Mouse (Mus musculus): ENCODE measurements at regions not wholly inside any gene's neighbourhood (a gene's known extent, or its start where the extent isn't known, plus 50 kb on each side); places are given as distances from the start of the nearest gene placed in this dataset.

GRCm38 (mm10) chr12:117406832-117407231 lies 109.4 kb upstream of the Rapgef5 start:
- Histone ChIP-seq H3K4me1 (replicated peaks; ENCODE audit: control insufficient read depth in 2 of 2, insufficient read depth in 2 of 2, low read length in 1 of 2) (no peaks in the 10 kb centered on the region), H3K4me3 (ENCODE audit: insufficient read depth in 1 of 2, low read depth in 2 of 2, low read length in 2 of 2) (no peak overlapping the region), H3K27me3 (ENCODE audit: control insufficient read depth, insufficient read depth, low read length) (no peaks in the 10 kb centered on the region), H3K4me2 (ENCODE audit: low read depth) (no peak overlapping the region), H3K9me3 (ENCODE audit: control insufficient read depth, low read length) (no peaks in the 10 kb centered on the region), H3K27ac (no peak overlapping the region), H3K36me3 (replicated peaks; ENCODE audit: control insufficient read depth, insufficient read depth, low read depth) (no peaks in the 10 kb centered on the region), H3K9ac (replicated peaks) (no peak overlapping the region)
- ATAC-seq (ENCODE audit: insufficient read depth) (no peak), DNase-seq (ENCODE audit: low read depth in 3 of 3, low spot score in 3 of 3) (no peak)
- TF ChIP-seq EP300 (IDR thresholded peaks at IDR 0.05; ENCODE audit: low read depth) (no peak), CTCF (IDR thresholded peaks at IDR 0.05; ENCODE audit: low read depth) (no peak)
- 53% methylated on average over 9 of the region's 9 CpGs for WGBS (ENCODE audit: insufficient replicate concordance)

DNA sequence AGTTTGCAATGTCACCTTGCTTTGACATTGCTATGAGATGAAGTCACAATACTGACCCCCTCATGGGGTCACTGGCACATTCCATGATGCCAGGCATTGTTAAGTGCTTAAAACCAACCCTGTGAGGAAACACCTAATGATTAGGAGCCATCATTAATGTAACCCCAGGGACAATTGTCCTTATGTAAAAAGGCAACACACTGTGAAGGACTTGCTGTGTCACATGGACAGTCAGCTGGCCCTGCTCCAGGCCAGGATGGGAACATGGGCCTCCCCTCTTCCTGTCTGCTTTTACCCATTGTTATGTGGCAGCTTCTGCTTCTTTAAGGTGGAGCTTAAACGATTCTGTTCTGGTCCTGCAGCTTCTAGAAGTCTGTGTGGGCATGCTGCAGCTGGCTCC lies 105.7 kb upstream of the Rapgef5 start:
- Histone ChIP-seq H3K27ac (no peak overlapping the region), H3K9ac (replicated peaks) (no peak overlapping the region), H3K36me3 (replicated peaks; ENCODE audit: control insufficient read depth, insufficient read depth, low read depth) (no peaks in the 10 kb centered on the region), H3K9me3 (ENCODE audit: control insufficient read depth, low read length) (no peaks in the 10 kb centered on the region), H3K4me2 (ENCODE audit: low read depth) (no peak overlapping the region), H3K27me3 (ENCODE audit: control insufficient read depth, insufficient read depth, low read length) (no peaks in the 10 kb centered on the region), H3K4me1 (replicated peaks; ENCODE audit: control insufficient read depth in 2 of 2, insufficient read depth in 2 of 2, low read length in 1 of 2) (no peaks in the 10 kb centered on the region), H3K4me3 (ENCODE audit: insufficient read depth in 1 of 2, low read depth in 2 of 2, low read length in 2 of 2) (no peak overlapping the region)
- ATAC-seq (ENCODE audit: insufficient read depth): no peak
- TF ChIP-seq CTCF (IDR thresholded peaks at IDR 0.05; ENCODE audit: low read depth) (no peak), EP300 (IDR thresholded peaks at IDR 0.05; ENCODE audit: low read depth) (no peak)
- 0% methylated on average over 1 of the region's 1 CpGs for WGBS (ENCODE audit: insufficient replicate concordance)
- DNase-seq (ENCODE audit: low read depth in 3 of 3, low spot score in 3 of 3): no peak

DNA sequence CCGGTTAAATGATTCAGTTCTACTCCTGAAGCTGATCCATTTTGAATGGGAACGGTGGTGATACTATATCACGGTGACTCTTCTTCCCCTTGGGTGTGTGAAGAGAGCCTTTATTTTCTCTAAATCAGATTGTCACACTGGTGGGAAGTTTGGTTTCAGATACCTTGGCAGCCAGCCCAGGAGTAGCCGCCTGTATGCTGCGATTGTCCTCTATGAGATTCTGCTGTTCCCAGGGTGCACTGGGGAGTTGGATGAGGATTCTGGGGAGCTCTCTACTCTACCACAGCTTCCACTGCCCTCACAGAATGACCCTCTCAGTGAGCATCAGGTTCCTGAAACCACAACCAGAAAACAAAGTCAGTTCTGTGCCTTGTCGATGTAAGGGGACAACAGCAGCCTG lies 104.0 kb upstream of the Rapgef5 start:
- no peak overlapping the region for H3K4me2 ChIP-seq (ENCODE audit: low read depth)
- no peak overlapping the region for H3K4me3 ChIP-seq (ENCODE audit: insufficient read depth in 1 of 2, low read depth in 2 of 2, low read length in 2 of 2)
- no peak for TF ChIP-seq EP300 (IDR thresholded peaks at IDR 0.05; ENCODE audit: low read depth)
- TF ChIP-seq CTCF (IDR thresholded peaks at IDR 0.05; ENCODE audit: low read depth): no peak
- H3K27me3 ChIP-seq (ENCODE audit: control insufficient read depth, insufficient read depth, low read length): no peaks in the 10 kb centered on the region
- H3K9me3 ChIP-seq (ENCODE audit: control insufficient read depth, low read length): no peaks in the 10 kb centered on the region
- no peak overlapping the region for H3K27ac ChIP-seq
- H3K4me1 ChIP-seq (replicated peaks; ENCODE audit: control insufficient read depth in 2 of 2, insufficient read depth in 2 of 2, low read length in 1 of 2): no peaks in the 10 kb centered on the region
- no peak overlapping the region for H3K9ac ChIP-seq (replicated peaks)
- DNase-seq (ENCODE audit: low read depth in 3 of 3, low spot score in 3 of 3): no peak
- H3K36me3 ChIP-seq (replicated peaks; ENCODE audit: control insufficient read depth, insufficient read depth, low read depth): no peaks in the 10 kb centered on the region
- ATAC-seq (ENCODE audit: insufficient read depth): no peak
- WGBS (ENCODE audit: insufficient replicate concordance): 55% methylated on average over 6 of the region's 6 CpGs

GRCm38 (mm10) chr12:117412779-117413505 lies 103.3 kb upstream of the Rapgef5 start:
- Histone ChIP-seq H3K9ac (replicated peaks) (no peak overlapping the region), H3K4me3 (ENCODE audit: insufficient read depth in 1 of 2, low read depth in 2 of 2, low read length in 2 of 2) (no peak overlapping the region), H3K9me3 (ENCODE audit: control insufficient read depth, low read length) (no peaks in the 10 kb centered on the region), H3K27me3 (ENCODE audit: control insufficient read depth, insufficient read depth, low read length) (no peaks in the 10 kb centered on the region), H3K4me1 (replicated peaks; ENCODE audit: control insufficient read depth in 2 of 2, insufficient read depth in 2 of 2, low read length in 1 of 2) (no peaks in the 10 kb centered on the region), H3K4me2 (ENCODE audit: low read depth) (no peak overlapping the region), H3K36me3 (replicated peaks; ENCODE audit: control insufficient read depth, insufficient read depth, low read depth) (no peaks in the 10 kb centered on the region), H3K27ac (no peak overlapping the region)
- DNase-seq (ENCODE audit: low read depth in 3 of 3, low spot score in 3 of 3): no peak
- TF ChIP-seq EP300 (IDR thresholded peaks at IDR 0.05; ENCODE audit: low read depth) (no peak), CTCF (IDR thresholded peaks at IDR 0.05; ENCODE audit: low read depth) (no peak)
- no peak for ATAC-seq (ENCODE audit: insufficient read depth)
- 34% methylated on average over 2 of the region's 2 CpGs for WGBS (ENCODE audit: insufficient replicate concordance)

DNA sequence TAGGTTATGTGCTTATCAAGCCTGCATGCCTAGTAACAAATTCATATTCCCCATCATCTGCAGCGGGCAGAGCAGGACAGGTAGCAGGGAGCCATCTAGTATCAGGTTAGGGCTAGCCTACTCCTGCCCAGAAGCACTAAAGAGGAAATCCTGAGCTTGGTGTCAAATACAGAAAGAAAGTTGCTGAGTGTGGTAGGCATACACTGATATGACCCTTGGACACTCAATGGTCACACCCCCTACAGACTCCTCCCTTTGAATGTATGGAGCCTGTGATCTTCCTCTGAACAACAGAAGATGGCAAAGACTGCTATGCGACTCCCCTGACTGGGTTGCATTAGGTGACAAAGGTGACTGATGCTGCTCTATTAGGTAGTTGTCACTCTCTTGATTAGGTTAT lies 102.3 kb upstream of the Rapgef5 start:
- WGBS (ENCODE audit: insufficient replicate concordance): 42% methylated on average over 2 of the region's 2 CpGs
- Histone ChIP-seq H3K9me3 (ENCODE audit: control insufficient read depth, low read length) (no peaks in the 10 kb centered on the region), H3K4me2 (ENCODE audit: low read depth) (no peak overlapping the region), H3K27ac (no peak overlapping the region), H3K4me3 (ENCODE audit: insufficient read depth in 1 of 2, low read depth in 2 of 2, low read length in 2 of 2) (no peak overlapping the region), H3K36me3 (replicated peaks; ENCODE audit: control insufficient read depth, insufficient read depth, low read depth) (no peaks in the 10 kb centered on the region), H3K9ac (replicated peaks) (no peak overlapping the region), H3K27me3 (ENCODE audit: control insufficient read depth, insufficient read depth, low read length) (no peaks in the 10 kb centered on the region), H3K4me1 (replicated peaks; ENCODE audit: control insufficient read depth in 2 of 2, insufficient read depth in 2 of 2, low read length in 1 of 2) (no peaks in the 10 kb centered on the region)
- DNase-seq (ENCODE audit: low read depth in 3 of 3, low spot score in 3 of 3): no peak
- TF ChIP-seq CTCF (IDR thresholded peaks at IDR 0.05; ENCODE audit: low read depth) (no peak), EP300 (IDR thresholded peaks at IDR 0.05; ENCODE audit: low read depth) (no peak)
- ATAC-seq (ENCODE audit: insufficient read depth): no peak
